Mouse (Mus musculus) frontal cortex, postnatal 36 days (tissue): ENCODE measurements around the gene Gm17332.
"Not testable (repeated sequence)": the region's sequence is repeated elsewhere in the genome, so short reads cannot be mapped to it uniquely, and the experiment has no call there.

Experiments
- DNase-seq, 2 experiments: peaks; one replicate each; pipeline ENCODE4 v3.0.0; 2022; ENCODE audit warnings: low spot score in 2 of 2

The Gm17332 gene

DNA sequence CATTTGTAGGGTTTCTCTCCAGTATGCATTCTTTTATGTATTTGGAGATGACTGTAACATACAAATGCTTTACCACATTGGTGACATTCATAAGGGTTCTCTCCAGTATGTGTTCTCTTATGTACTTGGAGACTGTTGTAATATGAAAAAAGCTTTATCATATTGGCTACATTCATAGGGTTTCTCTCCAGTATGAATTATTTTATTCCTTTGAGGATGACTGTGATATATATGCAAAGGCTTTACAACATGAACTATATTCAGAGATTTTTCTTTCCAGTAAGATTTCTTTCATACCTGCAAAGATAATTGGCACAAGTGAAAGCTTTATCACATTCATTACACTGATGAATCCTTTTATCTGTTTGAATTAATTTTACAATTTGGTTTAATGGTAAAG, at the start of gene Gm17332:
Gm17332 (minus strand) TSS at position 101 of the 400 bp plus-strand sequence.
- DNase-seq: no peak

DNA sequence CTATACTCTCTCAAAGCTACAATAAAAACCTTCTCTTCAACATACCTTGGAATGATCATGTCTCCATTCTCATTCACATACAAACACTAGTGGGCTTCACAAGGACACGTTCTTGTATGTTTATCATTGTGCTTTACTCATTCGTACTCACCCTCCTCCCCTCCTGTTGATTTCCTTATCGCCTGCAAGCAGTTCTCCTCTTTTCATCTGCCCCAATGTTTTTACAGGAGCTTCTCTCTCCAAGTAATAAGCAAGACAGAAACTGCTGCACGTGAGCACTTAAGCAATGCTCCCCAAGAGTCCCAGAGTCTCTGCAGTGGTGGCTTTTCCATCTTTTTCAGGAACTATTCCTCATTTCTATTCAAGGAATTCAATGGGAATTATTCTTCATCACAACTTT, 47.7 kb upstream of the Gm17332 start:
- no peak for DNase-seq

DNA sequence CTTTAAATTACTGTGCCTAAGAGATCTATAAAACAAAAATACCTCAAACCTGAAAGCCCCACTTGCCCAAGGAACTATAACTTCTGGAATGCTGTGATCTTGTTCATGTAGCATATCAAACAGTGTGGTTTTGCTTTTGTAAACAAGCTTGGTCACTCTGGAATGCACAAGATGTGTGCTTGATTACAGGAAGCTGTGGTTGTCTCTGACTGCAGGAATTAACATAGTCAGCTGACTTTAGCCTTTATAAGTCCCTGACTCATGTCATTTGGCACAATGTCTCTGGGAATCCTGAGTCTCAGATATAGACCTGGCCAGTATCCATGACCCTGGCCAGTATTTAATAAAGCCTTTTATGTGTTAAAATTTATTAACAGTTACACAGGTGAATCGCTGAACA, 43.1 kb upstream of the Gm17332 start:
- DNase-seq: no peak

DNA sequence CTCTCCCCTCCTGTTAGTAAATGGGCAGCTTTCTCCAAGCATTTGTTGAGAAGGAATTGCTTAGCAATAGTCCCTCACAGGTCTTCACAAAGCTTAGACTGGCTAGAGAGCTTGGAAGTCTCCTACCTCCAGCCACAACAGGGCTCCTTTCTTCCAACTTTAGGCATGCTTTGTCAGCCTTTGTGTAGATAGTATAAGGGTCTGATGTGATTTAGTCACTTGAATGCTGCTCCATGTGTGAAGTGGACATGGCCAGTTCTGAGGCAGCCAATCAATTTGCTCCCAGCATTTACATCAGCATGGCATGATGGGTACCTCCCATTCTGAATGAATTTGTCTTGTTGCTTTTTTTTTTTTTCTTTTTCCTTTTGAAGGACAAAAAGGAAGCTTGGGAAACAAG, 35.7 kb upstream of the Gm17332 start:
- no peak for DNase-seq

DNA sequence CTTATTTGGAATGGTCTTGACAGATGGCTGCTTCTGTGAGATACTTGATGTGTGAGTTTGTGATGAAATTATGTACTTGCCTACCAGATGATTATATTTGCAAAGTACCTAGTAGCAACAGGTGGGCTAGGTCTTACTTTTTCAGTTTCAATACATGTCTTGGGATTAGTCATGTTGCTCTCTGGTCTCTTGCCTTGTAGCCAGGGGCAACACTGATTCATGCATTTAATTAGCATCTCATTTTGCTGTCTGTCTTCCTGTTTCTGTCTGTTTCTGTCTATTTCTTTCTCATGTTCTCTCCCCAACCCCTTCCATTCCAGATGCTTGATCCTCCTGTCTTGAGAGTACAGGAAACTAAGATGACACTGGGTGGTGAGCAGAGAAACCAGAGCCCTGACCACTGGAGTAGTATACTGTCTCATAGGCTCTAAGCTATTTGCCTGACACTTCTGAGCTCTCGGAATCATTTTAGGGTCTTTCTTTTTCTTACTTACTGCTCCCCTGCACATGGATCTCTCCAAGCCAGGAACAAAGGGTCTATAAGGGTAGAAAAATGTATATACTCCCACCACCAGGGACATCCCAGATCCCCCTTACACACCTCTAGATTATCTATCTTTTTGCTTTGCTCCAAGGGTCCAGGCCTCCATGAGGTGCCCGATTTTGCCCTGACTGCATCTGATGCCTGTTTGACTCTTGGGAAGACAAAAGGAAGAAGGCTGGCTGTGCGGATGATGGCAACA, 13.5 kb upstream of the Gm17332 start:
- DNase-seq: peak in 1 of 2 experiments; percentile 0

DNA sequence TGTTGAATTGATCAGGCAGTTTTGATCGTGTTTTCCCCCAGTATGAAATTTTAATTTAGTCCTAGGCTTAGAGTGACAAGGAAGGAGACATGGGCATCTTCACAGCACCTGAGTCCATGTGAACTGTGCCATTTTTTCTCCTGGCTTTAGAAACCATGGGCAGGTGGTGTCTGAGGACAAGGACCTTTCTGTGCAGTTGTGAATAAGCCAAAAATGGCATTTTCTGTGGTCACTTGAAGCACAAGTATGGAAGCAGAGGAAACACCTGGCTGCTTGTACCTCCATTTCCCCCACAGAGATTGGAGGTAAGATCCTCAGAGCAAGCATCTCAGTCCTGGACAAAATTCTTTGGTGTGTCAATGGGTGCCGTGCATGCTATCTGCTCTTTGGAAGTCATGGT, 12.5 kb upstream of the Gm17332 start:
- no peak for DNase-seq

DNA sequence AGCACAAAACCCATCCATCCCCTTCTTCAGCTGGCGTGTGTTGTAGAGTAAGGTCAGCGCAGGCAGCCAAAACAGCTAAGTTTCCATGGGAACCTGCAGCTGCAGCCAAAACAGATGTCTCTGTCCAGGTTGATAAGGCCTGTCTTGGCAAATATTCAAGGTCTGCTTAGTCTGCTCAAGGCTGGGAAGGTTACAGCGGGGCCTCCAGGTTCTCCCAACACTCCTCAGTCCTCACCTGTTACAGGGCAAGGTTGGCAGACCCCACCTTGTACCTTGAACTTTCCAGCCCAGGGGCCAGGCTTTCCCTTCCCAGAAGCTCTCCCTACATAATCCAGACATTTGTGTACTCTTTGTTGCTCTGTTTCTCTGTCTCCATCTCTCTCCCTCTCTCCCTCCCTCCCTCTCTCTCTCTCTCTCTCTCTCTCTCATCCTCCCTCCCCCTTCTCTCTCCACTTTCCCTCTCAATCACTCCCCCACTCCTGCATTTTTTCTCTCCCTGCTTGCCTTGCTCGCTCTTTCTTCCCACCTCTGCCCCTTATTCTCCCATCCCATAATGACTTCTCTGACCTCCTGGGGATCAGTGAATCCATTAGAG, 12.1 kb downstream of the Gm17332 start:
- no peak for DNase-seq

DNA sequence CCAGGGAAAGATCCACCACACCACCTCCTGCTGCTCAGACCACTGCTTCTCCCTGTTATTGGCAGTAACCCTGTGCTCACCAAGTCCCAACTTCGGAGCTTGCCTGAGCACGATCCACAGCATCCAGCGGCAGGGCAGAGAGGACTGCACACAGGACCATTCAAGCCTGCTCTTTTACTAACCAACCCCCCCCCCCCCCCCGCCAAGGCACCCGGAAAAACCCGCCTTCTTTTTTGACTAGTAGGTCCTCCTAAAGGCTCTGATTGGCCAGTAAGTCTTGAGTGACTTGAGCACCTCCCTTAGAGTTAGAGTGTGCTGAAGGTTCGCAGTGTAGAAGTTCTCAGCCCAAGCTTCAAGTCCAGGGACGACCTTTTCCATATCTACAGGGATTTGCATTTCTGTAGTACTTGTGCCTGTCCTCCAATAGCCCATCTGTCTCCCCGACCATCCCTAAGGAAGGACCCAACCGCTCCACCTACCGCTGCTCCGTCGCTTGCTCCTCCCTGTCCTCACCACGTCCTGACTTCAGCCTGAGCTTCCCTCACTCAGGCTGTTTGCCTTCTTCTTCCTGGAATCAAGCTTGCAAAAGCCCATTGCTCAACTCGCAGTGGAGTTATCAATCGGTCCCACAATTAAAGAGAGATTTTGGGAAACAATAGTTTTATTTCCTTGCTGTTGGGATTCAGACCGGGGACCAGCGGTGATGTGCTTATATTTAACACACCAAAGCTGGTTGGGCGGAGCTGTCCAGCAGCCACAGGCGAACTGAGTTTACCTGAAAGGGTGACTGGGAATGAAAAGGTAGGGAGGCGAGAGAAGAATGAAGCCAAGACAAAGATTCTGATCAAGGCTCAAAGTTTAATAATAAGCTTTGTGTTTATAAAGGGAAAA, 12.9 kb downstream of the Gm17332 start:
- peak; percentile 10 to 14 for DNase-seq

DNA sequence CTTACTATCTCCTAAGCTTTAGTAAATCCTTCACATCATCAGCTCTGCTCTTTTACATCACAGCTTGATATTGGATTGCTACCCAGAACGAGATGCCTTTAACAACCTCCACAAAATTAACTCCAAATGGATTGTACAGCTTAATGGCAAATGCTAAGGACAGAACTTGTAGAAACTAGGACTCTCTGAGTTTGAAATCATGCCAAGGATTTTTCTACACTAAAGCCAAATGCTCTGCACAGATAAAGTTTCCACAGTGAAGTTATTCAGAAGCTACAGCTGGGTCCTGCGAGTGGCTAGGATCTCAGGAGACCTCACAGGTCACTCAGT, 13.5 kb downstream of the Gm17332 start:
- DNase-seq: no peak

DNA sequence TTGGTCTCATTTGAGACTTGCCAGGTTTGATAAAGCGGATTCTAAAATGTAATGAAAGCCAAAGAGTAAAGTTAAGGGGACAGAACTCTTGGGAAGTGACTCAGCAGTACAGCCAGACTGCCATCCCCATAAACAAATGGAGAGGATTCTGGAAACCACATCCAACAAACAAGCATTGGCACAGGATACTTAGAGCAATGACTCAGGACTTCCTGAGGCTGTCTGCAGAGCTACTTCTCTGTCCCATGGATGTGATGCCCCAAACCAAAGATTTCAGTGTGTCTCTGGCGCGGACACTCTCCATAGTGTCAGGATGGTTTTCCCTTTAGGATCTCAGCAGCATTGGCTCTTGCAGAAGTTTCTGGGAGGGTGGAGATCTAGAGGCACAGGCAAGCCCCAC, 25.2 kb downstream of the Gm17332 start:
- no peak for DNase-seq

DNA sequence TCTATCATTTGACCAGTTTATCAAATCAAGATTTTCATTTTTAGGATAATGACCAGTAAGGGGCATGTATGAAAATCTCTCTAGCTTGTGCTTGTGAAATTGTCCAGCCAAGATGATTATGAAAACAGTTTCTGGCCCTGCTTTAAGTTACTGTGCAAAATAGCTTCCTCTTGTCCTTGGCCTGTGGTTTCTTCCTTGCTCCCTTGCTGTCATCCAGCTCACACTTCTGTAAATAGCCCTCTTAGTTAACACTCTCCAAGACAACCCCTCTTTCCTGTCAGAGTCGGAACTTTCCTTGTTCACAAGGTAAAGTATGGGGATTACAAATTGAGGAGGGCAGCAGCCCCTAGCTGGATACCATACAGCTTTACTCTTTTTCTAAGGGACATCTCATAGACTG, 43.9 kb downstream of the Gm17332 start:
- not testable (repeated sequence) for DNase-seq

DNA sequence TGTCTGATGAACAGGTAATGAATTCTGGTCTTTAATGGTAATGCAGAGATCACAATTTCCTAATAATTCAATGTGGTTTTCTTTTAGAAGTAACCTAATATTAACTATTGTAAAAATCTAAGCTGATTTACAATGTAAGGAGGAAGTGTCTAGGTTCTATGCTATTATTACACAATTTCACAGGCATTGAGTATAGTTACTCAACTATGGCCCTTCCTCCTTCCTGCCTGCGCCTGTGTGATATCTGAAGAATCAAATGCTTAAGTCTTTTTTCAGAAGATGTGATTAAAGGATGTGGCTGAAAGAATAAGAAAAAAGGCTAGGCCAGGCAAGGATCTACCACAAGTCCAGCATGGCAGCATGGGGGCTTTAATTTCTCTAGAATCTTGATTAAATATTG, 47.4 kb downstream of the Gm17332 start:
- DNase-seq: not testable (repeated sequence)

DNA sequence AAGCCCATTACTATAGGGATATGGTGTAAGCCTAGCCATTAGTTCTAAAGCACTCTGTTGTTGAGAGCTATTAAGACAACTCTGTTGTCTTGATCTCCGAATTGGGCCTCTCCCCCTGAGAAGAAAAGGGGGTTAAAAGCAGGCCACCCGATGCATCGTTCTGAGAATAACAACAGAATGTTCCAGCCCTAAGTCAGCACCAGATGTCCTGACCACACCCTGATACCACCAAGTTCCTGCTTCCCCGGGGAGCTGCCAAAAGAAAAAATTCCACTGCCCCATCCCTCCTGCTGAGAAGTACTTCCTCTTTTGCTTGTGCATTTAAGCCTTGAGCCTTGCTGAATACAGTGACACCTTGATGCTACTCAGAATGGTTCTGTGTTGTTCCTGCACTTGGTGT, 48.5 kb downstream of the Gm17332 start:
- not testable (repeated sequence) for DNase-seq
